Mouse (Mus musculus) left cerebral cortex, postnatal 4 days (tissue): ENCODE data around the gene Cplx2. TPM values are rescaled to one million over a fixed set of nuclear protein-coding genes. Genes with fewer than 3 reads are reported as not detected.

Experiments
- DNase-seq: peaks from one replicate; pipeline ENCODE4 v3.0.0-alpha.2; 2022
- intact Hi-C: fragments of 180-260 bp; cut with DNase I; formaldehyde crosslinking; loops from one replicate; pipeline ENCODE4 v1.15.1; 2025
- total RNA-seq, 2 experiments: library from RNA; stranded (reverse); gene quantifications; 2 replicates each; pipeline ENCODE4 v1.2.3; 2021

The Cplx2 gene
- total RNA-seq, result 100 to 1,000 TPM; 451 to 461 TPM

GRCm38 (mm10) chr13:54371049-54371386, at the start of gene Cplx2:
Gene Cplx2 (plus strand): TSS chr13:54371349.
- no peak for DNase-seq
- intact Hi-C loops, result loop anchor here (2.0 to 10.0 kb wide), 4 partner anchors 66 to 256 kb away; no protein-coding TSS in a partner anchor

GRCm38 (mm10) chr13:54322396-54323306, 48.5 kb upstream of the Cplx2 start:
- intact Hi-C loops, result no loop called here
- peak; percentile 76 for DNase-seq

- DNase-seq, result no peak
- intact Hi-C loops, result no loop called here
These were observed 47.6 kb upstream of the Cplx2 start for GRCm38 (mm10) chr13:54323307-54324165.

GRCm38 (mm10) chr13:54324178-54324577, 47.0 kb upstream of the Cplx2 start:
- intact Hi-C loops, result no loop called here
- peak; percentile 60 for DNase-seq

- intact Hi-C loops, result no loop called here
- peak; percentile 58 for DNase-seq
These were observed 45.3 kb upstream of the Cplx2 start for GRCm38 (mm10) chr13:54325814-54326213.

GRCm38 (mm10) chr13:54326686-54327447, 44.3 kb upstream of the Cplx2 start:
- DNase-seq, result no peak
- intact Hi-C loops, result no loop called here

GRCm38 (mm10) chr13:54328029-54328428, 43.1 kb upstream of the Cplx2 start:
- no peak for DNase-seq
- intact Hi-C loops, result no loop called here

- intact Hi-C loops, result no loop called here
- DNase-seq, result no peak
These were observed 42.1 kb upstream of the Cplx2 start for GRCm38 (mm10) chr13:54328954-54329490.

- peak; percentile 74 for DNase-seq
- intact Hi-C loops, result no loop called here
These were observed 39.1 kb upstream of the Cplx2 start for GRCm38 (mm10) chr13:54331825-54332675.

- intact Hi-C loops, result no loop called here
These were observed 38.1 kb upstream of the Cplx2 start for GRCm38 (mm10) chr13:54332921-54333477.

GRCm38 (mm10) chr13:54337058-54337457, 34.1 kb upstream of the Cplx2 start:
- no peak for DNase-seq
- intact Hi-C loops, result no loop called here

More at GRCm38 (mm10) chr13:54332921-54333477, 38.1 kb upstream of the Cplx2 start:
- no peak for DNase-seq

GRCm38 (mm10) chr13:54337541-54337940, 33.6 kb upstream of the Cplx2 start:
- intact Hi-C loops, result no loop called here
- DNase-seq, result no peak

- no peak for DNase-seq
- intact Hi-C loops, result no loop called here
These were observed 32.3 kb upstream of the Cplx2 start for GRCm38 (mm10) chr13:54338815-54339214.

GRCm38 (mm10) chr13:54345885-54346647, 25.1 kb upstream of the Cplx2 start:
- intact Hi-C loops, result no loop called here
- peak; percentile 63 for DNase-seq

GRCm38 (mm10) chr13:54348011-54348410, 23.1 kb upstream of the Cplx2 start:
- intact Hi-C loops, result no loop called here
- DNase-seq, result no peak

- peak; percentile 53 for DNase-seq
- intact Hi-C loops, result no loop called here
These were observed 21.9 kb upstream of the Cplx2 start for GRCm38 (mm10) chr13:54349126-54349759.

- peak; percentile 46 for DNase-seq
- intact Hi-C loops, result no loop called here
These were observed 13.7 kb upstream of the Cplx2 start for GRCm38 (mm10) chr13:54357420-54357819.

GRCm38 (mm10) chr13:54359181-54359580, 12.0 kb upstream of the Cplx2 start:
- DNase-seq, result no peak
- intact Hi-C loops, result no loop called here
